Mouse (Mus musculus): Measurements from ENCODE around the gene Idnk. TPM values are rescaled to one million over a fixed set of nuclear protein-coding genes. Genes with fewer than 3 reads are reported as not detected.

Idnk gene
- polyA plus RNA-seq, 1 experiment from 2014 or later, result 56.3 TPM

DNA sequence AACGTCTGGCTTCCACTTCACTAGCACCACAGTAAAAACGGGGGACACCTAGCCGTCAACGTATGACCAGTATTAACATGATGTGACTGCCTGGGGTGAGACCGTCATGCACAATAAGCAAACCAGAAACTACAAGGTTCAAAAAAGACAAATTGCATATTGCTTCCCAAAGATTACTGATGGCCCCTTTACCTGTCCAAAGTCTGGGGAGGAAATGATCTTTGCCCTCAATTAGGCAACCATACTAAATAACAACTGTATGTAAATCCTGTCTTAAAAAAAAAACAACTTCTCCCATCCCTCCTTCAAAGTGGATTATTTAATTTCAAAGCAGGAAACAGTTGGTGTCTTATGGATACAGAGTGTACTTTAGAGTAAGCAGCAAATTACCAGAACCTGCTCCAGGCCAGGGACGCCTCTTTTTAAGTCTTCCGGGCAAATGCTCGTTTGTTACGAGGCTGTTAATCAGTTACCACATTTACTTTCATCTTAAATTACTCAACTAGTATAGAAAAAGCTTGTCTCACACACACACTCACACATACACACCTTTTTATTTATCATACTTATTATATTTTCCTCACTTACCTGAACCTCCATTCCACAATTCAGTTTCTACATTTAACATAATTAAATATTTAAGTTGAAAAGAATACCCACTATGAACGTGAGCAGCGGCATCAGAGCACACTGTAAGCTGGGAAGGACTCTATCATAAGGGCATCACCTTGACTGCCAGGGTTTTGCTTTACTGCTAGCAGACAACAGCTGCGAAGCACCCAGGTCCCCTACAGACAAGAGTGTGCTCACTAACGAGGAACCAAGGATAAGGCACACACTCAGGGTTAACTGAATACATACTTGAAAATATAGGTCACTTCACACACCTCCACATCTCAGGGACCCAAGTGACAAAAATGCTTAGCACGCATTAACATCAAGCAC is 24.4 kb downstream of the Idnk start:
- H3K9ac ChIP-seq (ENCODE audit: low read depth, low read length), result no peak overlapping the region
- H3K4me2 ChIP-seq (ENCODE audit: low read length), result no peak overlapping the region
- peaks cover 7% of the 10 kb centered on the region; the same call in 1 of the 2 replicates for H3K36me3 ChIP-seq (ENCODE audit: control insufficient read depth, insufficient read depth, low read length)
- H3K9me3 ChIP-seq (ENCODE audit: control insufficient read depth, low read length), result no peaks in the 10 kb centered on the region
- no peak overlapping the region for H3K27ac ChIP-seq (ENCODE audit: low read depth, low read length)
- H3K4me3 ChIP-seq (ENCODE audit: low read length), result no peak overlapping the region
- WGBS, result 85% methylated on average over 14 of the region's 14 CpGs
- ATAC-seq, result no peak
- H3K27me3 ChIP-seq (replicated peaks; ENCODE audit: control insufficient read depth, insufficient read depth, low read length), result no peaks in the 10 kb centered on the region
- no peaks in the 10 kb centered on the region for H3K4me1 ChIP-seq (ENCODE audit: control insufficient read depth, insufficient read depth, low read depth, low read length)

DNA sequence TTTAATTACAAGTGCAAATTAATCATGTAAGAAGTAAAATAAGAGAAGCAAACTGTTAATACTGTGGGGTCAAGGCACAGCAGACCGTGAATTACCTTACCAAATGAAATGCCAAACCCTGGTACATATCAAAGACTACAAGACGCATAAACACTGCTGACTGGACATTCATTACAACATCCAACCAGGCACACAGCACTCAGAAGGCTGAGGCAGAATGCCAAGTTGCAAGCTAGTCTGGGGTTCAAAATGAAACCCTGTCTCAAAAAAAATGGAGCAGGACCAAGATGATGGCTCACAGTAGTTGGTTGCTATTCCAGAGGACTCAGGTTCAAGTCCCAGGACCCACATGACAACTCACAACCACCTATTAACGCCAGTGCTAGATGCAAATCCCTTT is 26.7 kb downstream of the Idnk start:
- H3K27ac ChIP-seq (ENCODE audit: low read depth, low read length), result no peak overlapping the region
- no peak overlapping the region for H3K9ac ChIP-seq (ENCODE audit: low read depth, low read length)
- no peak for ATAC-seq
- H3K4me2 ChIP-seq (ENCODE audit: low read length), result no peak overlapping the region
- WGBS, result 88% methylated on average over 3 of the region's 3 CpGs
- H3K4me3 ChIP-seq (ENCODE audit: low read length), result no peak overlapping the region
- peaks cover 4% of the 10 kb centered on the region; the same call in 1 of the 2 replicates for H3K36me3 ChIP-seq (ENCODE audit: control insufficient read depth, insufficient read depth, low read length)
- no peaks in the 10 kb centered on the region for H3K27me3 ChIP-seq (replicated peaks; ENCODE audit: control insufficient read depth, insufficient read depth, low read length)
- H3K4me1 ChIP-seq (ENCODE audit: control insufficient read depth, insufficient read depth, low read depth, low read length), result no peaks in the 10 kb centered on the region
- no peaks in the 10 kb centered on the region for H3K9me3 ChIP-seq (ENCODE audit: control insufficient read depth, low read length)

DNA sequence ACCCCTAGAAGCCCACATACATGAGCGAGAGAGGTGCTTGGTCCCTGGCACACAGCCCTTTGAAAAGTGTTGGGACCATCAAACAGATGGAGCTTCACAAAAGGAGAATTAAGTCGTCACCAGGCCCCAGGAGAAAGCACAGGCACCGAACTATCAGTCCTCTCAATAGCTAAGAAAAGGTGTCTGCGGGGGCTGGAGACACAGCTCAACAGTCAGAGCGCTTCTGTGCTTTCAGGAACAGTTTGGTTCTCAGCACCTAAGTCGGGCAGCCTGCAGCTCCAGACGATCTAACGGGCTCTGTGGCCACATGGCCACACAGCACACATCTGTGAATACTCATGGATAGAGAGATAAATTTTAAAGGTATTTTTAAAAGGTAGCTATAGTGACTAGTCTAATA is 28.8 kb downstream of the Idnk start:
- no peak overlapping the region for H3K4me3 ChIP-seq (ENCODE audit: low read length)
- H3K36me3 ChIP-seq (ENCODE audit: control insufficient read depth, insufficient read depth, low read length), result peaks cover 8% of the 10 kb centered on the region
- no peak for ATAC-seq
- H3K27me3 ChIP-seq (replicated peaks; ENCODE audit: control insufficient read depth, insufficient read depth, low read length), result no peaks in the 10 kb centered on the region
- no peak overlapping the region for H3K9ac ChIP-seq (ENCODE audit: low read depth, low read length)
- H3K4me2 ChIP-seq (ENCODE audit: low read length), result no peak overlapping the region
- no peaks in the 10 kb centered on the region for H3K9me3 ChIP-seq (ENCODE audit: control insufficient read depth, low read length)
- H3K27ac ChIP-seq (ENCODE audit: low read depth, low read length), result no peak overlapping the region
- H3K4me1 ChIP-seq (ENCODE audit: control insufficient read depth, insufficient read depth, low read depth, low read length), result no peaks in the 10 kb centered on the region
- 77% methylated on average over 8 of the region's 8 CpGs for WGBS

DNA sequence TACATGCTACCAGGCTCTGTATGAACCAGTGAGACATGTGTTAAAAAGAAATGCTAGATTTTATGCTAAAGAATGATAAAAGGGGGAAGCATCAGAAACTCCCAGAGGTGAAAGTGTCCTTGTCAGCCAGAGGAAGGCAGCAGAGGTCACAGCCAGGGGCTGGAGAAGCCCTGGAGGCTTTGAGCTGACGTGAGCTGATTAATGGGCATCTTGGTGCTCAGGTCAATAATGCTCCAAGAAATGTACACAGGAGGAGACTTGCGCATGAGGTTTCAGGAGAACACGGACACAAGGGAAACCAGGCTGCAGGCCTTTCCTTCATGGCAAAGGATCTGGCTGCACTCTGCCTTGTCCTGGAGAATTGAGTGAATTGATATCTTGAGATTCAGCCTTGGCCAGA is 30.3 kb downstream of the Idnk start:
- H3K4me2 ChIP-seq (ENCODE audit: low read length), result no peak overlapping the region
- H3K9ac ChIP-seq (ENCODE audit: low read depth, low read length), result no peak overlapping the region
- no peaks in the 10 kb centered on the region for H3K9me3 ChIP-seq (ENCODE audit: control insufficient read depth, low read length)
- 84% methylated on average over 3 of the region's 3 CpGs for WGBS
- ATAC-seq, result no peak
- H3K27me3 ChIP-seq (replicated peaks; ENCODE audit: control insufficient read depth, insufficient read depth, low read length), result no peaks in the 10 kb centered on the region
- no peak overlapping the region for H3K27ac ChIP-seq (ENCODE audit: low read depth, low read length)
- H3K4me3 ChIP-seq (ENCODE audit: low read length), result no peak overlapping the region
- no peaks in the 10 kb centered on the region for H3K4me1 ChIP-seq (ENCODE audit: control insufficient read depth, insufficient read depth, low read depth, low read length)
- H3K36me3 ChIP-seq (ENCODE audit: control insufficient read depth, insufficient read depth, low read length), result peaks cover 18% of the 10 kb centered on the region

DNA sequence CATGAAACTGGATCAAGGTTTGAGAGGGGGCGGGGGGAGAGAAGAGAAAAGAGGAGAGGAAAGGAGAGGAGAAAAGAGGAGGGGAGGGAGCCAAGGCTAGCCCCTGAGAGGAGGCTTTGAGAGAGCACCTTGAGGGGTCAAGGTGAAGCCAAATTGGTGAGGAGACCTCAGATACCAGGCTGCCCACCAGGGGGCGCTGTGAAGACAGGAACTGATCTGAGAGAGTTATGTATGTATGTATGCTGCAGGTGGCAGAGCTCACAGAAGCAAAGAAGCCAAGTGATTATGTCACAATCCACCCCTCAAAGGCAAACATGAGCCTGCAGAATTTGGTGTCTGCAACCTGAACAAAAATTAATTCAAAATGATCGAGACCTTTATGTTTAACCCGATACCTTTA is 31.0 kb downstream of the Idnk start:
- Histone ChIP-seq H3K4me3 (ENCODE audit: low read length) (no peak overlapping the region), H3K27ac (ENCODE audit: low read depth, low read length) (no peak overlapping the region), H3K4me2 (ENCODE audit: low read length) (no peak overlapping the region), H3K9ac (ENCODE audit: low read depth, low read length) (no peak overlapping the region), H3K4me1 (ENCODE audit: control insufficient read depth, insufficient read depth, low read depth, low read length) (no peaks in the 10 kb centered on the region), H3K27me3 (replicated peaks; ENCODE audit: control insufficient read depth, insufficient read depth, low read length) (no peaks in the 10 kb centered on the region), H3K9me3 (ENCODE audit: control insufficient read depth, low read length) (no peaks in the 10 kb centered on the region), H3K36me3 (ENCODE audit: control insufficient read depth, insufficient read depth, low read length) (peaks cover 22% of the 10 kb centered on the region)
- 0 out of 2 replicates have a peak, but pooled peaks have one; percentile 70 for ATAC-seq
- WGBS, result 63% methylated on average over 4 of the region's 4 CpGs

DNA sequence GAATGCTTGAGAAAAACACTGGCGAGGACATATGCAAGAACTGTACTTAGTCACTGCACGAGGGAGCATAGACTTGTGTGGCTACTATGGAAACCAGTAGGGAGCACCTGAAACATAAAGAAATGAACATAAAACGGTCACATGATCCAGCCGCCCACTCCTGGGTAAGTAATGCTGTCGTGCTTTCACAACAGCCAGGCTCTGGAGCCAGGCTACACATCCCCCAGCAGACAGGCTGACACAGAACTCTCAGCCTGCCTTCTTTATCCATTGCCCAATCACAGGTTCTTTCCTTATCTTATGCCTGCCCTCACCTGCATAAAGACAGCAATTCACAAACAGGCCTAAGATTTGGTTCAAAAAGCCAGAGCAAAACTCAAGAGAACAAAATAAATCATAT is 32.0 kb downstream of the Idnk start:
- no peaks in the 10 kb centered on the region for H3K27me3 ChIP-seq (replicated peaks; ENCODE audit: control insufficient read depth, insufficient read depth, low read length)
- no peak overlapping the region for H3K4me3 ChIP-seq (ENCODE audit: low read length)
- H3K4me1 ChIP-seq (ENCODE audit: control insufficient read depth, insufficient read depth, low read depth, low read length), result no peaks in the 10 kb centered on the region
- no peak overlapping the region for H3K27ac ChIP-seq (ENCODE audit: low read depth, low read length)
- ATAC-seq, result no peak
- H3K4me2 ChIP-seq (ENCODE audit: low read length), result no peak overlapping the region
- H3K9me3 ChIP-seq (ENCODE audit: control insufficient read depth, low read length), result no peaks in the 10 kb centered on the region
- H3K9ac ChIP-seq (ENCODE audit: low read depth, low read length), result no peak overlapping the region
- WGBS, result 78% methylated on average over 5 of the region's 5 CpGs
- peaks cover 22% of the 10 kb centered on the region for H3K36me3 ChIP-seq (ENCODE audit: control insufficient read depth, insufficient read depth, low read length)

DNA sequence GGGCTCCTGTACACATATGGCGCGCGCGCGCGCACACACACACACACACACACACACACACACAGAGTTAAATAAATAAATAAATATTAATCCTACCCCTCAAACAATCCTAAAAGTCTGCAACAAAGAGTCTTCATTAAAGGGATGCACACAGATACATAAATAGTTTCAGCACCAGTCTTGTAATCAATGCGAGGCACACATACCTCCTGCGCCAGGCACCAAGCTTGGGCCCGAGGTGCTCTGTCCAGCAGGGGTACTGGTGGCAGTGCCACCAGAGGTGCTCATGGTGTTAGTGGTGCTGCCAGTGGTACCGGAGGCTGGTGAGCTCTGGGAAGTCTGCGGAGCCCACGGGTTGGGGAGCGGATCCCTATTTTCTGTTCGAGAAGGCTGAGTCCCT is 34.1 kb downstream of the Idnk start:
- Histone ChIP-seq H3K27ac (ENCODE audit: low read depth, low read length) (no peak overlapping the region), H3K4me3 (ENCODE audit: low read length) (no peak overlapping the region), H3K4me1 (ENCODE audit: control insufficient read depth, insufficient read depth, low read depth, low read length) (no peaks in the 10 kb centered on the region), H3K4me2 (ENCODE audit: low read length) (no peak overlapping the region), H3K9me3 (ENCODE audit: control insufficient read depth, low read length) (no peaks in the 10 kb centered on the region), H3K36me3 (ENCODE audit: control insufficient read depth, insufficient read depth, low read length) (peaks cover 28% of the 10 kb centered on the region), H3K9ac (ENCODE audit: low read depth, low read length) (no peak overlapping the region), H3K27me3 (replicated peaks; ENCODE audit: control insufficient read depth, insufficient read depth, low read length) (no peaks in the 10 kb centered on the region)
- WGBS, result 98% methylated on average over 14 of the region's 14 CpGs
- ATAC-seq, result no peak

DNA sequence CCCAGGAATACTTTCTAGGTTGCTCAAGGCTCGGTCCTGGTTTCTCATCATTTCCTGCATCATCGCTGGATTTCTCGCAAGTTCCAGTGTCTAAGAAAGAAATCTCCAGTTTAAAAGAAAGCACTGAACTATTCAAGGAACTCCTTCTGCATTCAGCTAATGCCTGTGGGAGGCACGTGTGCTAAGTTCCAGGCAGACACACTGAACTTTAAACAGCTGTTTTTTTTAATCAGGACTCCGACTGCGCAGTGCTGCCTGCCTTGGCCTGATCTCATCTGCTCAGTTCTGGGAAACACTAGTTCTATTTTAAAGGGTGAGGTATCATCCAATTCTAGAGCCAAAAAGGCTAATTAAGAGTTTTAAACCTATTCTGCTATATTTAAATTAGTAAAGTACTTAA is 34.7 kb downstream of the Idnk start:
- no peaks in the 10 kb centered on the region for H3K9me3 ChIP-seq (ENCODE audit: control insufficient read depth, low read length)
- WGBS, result 92% methylated on average over 6 of the region's 6 CpGs
- H3K36me3 ChIP-seq (ENCODE audit: control insufficient read depth, insufficient read depth, low read length), result peaks cover 28% of the 10 kb centered on the region

DNA sequence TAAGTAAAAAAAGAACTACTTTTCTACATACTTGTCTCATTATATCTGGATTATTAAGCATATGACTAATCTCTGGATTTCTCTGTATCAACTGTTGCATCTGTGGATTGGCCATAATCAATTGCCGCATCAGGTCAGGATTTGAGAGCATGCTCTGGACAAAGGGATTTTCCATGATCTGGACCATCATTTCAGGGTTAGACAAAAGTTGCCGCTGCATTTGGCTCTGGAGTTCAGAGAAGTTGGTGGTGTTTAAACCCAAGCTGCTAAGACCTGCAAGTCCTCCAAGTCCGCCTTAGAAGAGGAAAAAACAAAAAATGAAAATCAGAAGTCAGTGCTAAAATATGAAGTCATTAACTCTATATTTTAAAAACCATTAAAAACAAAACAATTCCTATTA is 35.8 kb downstream of the Idnk start:
- H3K36me3 ChIP-seq (ENCODE audit: control insufficient read depth, insufficient read depth, low read length), result peaks cover 28% of the 10 kb centered on the region
- H3K27me3 ChIP-seq (replicated peaks; ENCODE audit: control insufficient read depth, insufficient read depth, low read length), result no peaks in the 10 kb centered on the region
- no peak overlapping the region for H3K4me2 ChIP-seq (ENCODE audit: low read length)
- no peaks in the 10 kb centered on the region for H3K9me3 ChIP-seq (ENCODE audit: control insufficient read depth, low read length)
- no peak overlapping the region for H3K9ac ChIP-seq (ENCODE audit: low read depth, low read length)
- 95% methylated on average over 3 of the region's 3 CpGs for WGBS
- no peak overlapping the region for H3K27ac ChIP-seq (ENCODE audit: low read depth, low read length)
- H3K4me1 ChIP-seq (ENCODE audit: control insufficient read depth, insufficient read depth, low read depth, low read length), result no peaks in the 10 kb centered on the region
- H3K4me3 ChIP-seq (ENCODE audit: low read length), result no peak overlapping the region
- ATAC-seq, result no peak

More for the DNA sequence above, 34.7 kb downstream of the Idnk start:
- H3K27me3 ChIP-seq (replicated peaks; ENCODE audit: control insufficient read depth, insufficient read depth, low read length), result no peaks in the 10 kb centered on the region
- H3K9ac ChIP-seq (ENCODE audit: low read depth, low read length), result no peak overlapping the region
- no peak overlapping the region for H3K4me2 ChIP-seq (ENCODE audit: low read length)
- no peak for ATAC-seq
- no peak overlapping the region for H3K4me3 ChIP-seq (ENCODE audit: low read length)
- no peaks in the 10 kb centered on the region for H3K4me1 ChIP-seq (ENCODE audit: control insufficient read depth, insufficient read depth, low read depth, low read length)
- no peak overlapping the region for H3K27ac ChIP-seq (ENCODE audit: low read depth, low read length)

Measured in hindbrain, embryonic 16.5 days (tissue).